Mouse (Mus musculus): ENCODE measurements around the gene Defb36. TPM values are rescaled to one million over a fixed set of nuclear protein-coding genes. Genes with fewer than 3 reads are reported as not detected.

The Defb36 gene
- total RNA-seq, 2 experiments from 2014 or later = not detected

DNA sequence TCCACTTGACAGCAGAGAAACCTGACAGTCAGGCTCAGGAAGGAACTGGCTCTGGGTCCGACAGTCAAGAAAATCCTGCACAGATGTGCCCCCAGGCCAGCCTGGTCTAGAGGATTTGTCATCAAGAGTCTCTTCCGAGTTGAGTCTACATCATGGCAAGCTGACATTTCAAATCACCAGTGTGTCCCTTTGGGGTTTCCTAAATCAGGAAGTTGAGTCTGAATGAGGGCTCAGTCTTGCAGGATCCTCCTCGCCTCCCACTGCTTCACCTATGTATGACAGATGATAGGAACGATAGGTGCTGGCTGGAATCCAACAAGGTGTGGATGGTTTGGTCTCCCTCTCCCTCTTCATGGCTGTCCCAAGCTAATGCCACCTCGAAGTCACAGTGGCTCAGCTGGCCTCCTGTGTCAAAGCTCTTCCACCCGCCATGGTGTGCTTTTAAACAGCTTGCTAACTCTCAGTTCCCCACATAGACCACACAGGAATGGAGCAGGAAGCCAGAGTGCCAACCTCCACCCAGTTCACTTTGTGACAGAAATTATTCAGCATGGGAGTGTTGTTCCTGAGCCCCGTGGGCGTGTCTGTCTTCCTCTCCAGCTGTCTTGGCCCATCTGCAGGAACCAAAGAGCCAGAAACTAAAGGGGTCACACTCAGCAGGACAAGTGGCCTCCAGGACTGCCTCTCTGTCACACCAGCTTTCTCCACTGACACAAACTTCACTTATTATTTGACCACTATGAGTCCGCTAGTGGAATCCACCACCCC, 16.4 kb downstream of the Defb36 start:
- no peak for DNase-seq (ENCODE audit: low spot score in 2 of 2)

DNA sequence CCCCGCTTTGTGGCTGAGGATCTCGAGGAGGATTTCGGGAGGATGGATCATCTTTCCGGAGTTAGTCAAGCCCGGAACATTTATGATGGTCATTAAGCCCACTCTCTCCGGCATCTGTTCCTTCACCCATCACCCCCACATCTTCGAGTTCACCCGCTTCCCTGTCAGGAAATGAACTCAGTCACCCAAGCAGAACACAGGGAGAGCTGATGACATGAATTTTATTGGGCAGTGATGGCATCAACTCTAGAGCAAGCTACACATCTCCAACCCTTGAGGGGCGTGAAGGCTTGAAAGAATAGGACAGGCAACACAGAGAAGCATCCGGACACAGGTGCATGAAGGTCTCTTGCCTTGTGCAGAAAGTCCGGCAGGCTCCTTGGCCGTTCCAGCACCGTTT, 18.0 kb downstream of the Defb36 start:
- DNase-seq (ENCODE audit: low spot score in 2 of 2) = no peak

DNA sequence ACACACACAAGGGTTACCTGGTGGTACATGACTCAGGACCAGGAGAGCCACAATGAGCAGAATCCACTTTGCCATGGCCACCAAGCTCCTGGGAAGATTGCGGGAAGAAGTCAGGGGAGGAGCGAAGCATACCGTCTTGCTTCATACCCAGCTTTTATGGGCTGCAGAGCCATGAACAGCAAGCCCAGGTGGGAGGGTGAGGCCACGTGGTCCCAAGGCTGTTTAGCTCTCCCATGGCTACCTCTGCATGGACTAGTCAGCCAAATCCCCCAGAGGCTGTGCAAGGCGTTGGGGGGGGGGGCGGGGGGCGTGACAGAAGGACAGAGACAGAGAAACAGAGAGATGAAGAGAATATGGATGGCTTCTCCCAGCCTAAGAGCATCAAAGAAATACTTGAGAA, 18.8 kb downstream of the Defb36 start, which contains the start of gene Defb25:
TSS of gene Defb25 (minus strand) at position 101 of the 400 bp plus-strand sequence.
- no peak for DNase-seq (ENCODE audit: low spot score in 2 of 2)

DNA sequence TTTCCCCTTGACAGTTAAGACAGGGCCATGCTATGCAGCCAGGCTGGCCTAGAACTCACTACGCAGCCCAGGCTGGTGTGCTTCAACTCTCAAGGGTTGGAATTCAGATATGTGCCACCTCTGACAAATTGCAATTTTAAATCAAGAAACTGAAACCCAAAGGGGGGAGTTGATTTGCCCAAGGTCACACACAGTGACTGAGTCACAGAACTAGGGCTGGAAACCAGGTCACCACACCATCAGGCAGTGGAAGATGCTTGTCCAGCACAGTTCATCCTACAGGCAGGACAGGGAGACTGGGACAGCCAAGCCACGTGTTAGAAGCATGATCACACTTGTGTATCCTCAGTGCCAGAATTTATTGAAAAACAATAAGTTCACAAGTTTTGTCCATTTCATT, 20.4 kb downstream of the Defb36 start:
- no peak for DNase-seq (ENCODE audit: low spot score in 2 of 2)

DNA sequence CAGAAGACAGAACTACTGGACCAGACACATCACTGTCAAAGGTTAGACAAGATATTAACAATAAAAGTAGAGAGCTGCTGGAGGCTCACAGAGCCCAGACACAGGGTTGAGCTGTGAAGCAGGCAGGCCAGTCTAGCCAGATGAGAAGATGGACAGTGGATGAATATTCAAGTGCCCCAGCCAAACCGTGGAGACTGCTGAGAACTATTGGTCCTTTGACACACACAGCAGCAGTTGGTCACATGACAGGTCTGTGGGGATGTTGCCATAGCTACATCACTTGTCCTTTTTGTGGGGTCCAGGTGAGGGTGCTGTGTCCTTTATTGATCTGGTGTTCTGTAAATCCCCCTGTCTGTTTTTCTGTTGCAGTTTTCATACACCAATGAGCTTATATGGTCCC, 21.1 kb downstream of the Defb36 start:
- no peak for DNase-seq (ENCODE audit: low spot score in 2 of 2)

DNA sequence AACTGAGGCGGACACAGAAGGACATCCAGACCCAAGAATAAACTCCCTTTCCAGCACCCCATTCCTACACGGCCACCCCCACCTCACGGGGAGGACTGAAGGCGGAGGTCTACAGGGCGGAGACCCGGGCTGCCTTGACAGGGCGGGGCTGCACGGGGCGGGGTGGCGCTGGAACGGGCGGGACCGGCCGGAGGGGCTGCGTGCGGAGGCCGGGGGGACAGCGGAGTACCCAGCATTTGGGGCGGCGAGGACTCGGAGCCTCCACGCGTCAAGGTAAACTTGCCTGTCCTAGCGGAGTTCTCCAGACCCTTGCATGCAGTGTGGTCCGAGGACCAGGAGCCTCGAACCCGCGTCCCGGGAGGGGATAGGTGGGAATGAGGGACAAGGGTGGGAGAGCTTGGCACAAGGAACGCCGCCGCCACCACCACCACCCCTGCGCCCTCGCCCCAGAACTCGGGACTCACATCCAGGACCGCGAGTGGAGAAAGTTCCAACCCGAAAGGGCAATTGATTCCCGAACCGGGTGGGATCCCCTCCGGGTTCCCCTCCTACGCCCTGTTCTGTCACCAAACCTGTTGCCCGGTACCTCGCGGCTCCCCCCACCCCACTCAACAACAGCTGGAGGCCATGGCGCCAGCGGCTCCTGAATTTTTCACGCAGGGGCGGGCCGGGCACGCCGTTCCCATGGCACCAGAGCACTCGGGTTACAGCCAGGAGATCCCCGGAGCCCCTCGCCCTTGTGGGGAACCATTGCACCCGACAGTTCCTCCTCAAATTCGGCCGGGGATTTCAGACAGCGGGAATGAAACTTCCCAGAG, 22.9 kb downstream of the Defb36 start, which contains the start of gene Rem1:
TSS of gene Rem1 (plus strand) at position 178 of the 818 bp plus-strand sequence.
- no peak for DNase-seq (ENCODE audit: low spot score in 2 of 2)

DNA sequence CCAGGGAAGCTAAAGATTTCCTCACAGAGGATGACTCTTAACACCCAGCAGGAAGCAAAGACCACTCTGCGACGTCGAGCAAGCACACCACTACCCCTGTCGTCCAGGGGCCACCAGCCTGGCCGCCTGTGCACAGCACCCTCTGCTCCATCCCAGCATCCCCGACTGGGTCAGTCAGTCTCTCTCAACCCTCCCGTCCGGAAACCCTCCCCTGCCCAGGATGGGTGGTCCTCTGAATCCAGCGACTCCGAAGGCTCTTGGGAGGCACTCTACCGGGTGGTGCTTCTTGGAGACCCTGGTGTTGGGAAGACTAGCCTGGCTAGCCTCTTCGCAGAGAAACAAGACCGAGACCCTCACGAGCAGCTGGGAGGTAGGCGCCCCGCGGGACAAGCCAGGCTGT, 23.9 kb downstream of the Defb36 start:
- no peak for DNase-seq (ENCODE audit: low spot score in 2 of 2)

DNA sequence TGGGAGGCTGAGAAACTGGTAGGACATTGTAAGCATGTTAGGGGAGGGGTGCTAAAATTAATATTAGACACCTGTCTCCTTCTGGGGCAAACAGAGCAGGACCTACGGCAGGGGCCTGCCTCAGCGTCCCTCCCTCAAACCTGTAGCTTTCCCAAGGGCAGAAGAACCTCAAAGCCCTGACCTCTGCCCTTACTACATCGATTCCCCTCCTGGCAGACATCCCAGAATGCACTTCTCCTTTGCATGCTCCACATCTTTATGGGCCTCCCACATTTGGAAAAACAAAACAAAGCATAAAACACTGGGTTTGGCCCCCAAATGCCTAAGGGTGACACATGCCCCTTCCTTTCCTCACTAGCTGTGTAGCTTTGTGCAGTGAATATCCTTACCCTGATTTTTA, 25.1 kb downstream of the Defb36 start:
- no peak for DNase-seq (ENCODE audit: low spot score in 2 of 2)

DNA sequence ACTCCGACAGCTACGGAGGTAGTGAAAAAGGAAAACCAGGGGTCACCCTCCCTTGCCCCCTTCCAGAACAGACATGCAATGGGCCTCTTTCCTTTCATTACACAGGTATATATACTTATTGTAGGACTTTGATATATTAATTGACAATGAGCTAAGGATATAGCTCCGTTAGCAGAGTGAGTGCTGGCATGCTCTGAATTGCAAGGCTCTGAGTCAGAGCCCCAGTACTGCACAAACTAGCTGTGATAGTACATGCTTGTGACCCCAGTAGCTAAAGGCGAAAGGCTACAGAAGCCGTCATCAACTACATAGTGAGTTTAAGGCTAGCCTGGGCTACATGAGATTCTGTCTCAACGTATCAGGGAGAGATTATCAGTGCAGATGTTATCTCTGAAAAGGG, 25.8 kb downstream of the Defb36 start:
- DNase-seq (ENCODE audit: low spot score in 2 of 2) = no peak

DNA sequence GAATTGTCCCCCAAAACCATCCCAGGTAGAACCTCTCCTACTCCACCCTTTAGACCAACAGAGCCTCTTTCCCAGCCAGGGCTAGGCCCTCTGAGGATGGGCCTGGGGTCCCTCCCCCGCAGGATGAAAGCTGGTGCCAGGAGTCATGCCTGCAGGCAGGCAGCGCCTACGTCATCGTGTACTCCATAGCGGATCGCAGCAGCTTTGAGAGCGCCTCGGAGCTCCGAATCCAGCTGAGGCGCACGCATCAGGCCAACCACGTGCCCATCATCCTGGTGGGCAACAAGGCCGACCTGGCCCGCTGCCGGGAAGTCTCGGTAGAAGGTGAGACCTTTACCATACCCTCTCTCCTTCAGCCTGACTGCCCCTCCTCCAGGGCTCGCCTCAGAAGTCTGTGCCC, 29.2 kb downstream of the Defb36 start:
- DNase-seq (ENCODE audit: low spot score in 2 of 2) = no peak

DNA sequence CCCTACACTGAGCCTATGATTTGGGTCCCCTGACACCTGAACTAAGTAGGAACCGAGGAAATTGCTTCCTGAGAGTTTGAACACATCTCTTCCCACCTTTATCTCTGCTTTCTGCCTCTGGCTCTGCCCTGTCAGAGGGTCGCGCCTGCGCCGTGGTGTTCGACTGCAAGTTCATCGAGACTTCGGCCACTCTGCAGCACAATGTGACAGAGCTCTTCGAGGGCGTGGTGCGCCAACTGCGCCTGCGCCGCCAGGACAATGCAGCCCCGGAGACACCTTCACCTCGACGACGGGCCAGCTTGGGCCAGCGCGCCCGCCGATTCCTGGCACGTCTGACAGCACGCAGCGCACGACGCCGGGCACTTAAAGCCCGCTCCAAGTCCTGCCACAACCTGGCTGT, 30.2 kb downstream of the Defb36 start:
- DNase-seq (ENCODE audit: low spot score in 2 of 2) = no peak

DNA sequence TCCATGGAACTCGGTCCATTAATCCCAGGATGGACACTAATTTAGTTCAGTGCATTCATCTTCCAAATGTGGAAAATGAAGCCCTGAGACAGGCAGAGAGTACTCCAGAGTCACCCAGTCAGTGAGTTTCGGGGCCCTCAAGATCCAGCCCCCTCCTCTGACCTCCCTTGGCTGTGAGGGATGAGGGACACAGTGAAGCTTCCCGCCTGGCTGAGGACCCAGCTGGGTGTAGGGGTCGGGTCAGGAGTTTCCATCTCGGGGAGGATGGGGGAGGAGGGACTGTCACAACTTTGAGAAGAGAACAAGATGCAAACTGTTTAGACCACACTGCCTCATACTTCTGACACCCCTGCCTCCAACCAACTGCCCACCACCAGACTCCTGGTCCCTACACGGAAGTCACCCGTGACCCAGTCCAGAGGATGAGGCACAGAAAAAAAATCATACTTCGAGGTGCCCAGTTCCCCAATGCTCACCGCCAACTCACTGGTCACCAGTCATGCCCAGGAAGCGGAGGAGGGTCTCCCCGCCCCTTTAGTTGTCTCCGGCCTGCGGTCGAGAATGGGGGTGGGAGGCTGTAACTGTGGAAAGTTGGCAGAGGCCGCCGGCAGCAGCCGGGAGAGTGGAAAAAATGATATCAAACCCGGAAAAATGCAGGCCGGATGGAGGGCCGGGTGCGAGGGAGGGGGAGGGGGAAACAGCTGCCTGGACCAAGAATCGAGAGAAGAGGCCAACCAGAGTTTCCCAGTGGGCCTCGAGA, 32.3 kb downstream of the Defb36 start:
- DNase-seq (ENCODE audit: low spot score in 2 of 2) = no peak

DNA sequence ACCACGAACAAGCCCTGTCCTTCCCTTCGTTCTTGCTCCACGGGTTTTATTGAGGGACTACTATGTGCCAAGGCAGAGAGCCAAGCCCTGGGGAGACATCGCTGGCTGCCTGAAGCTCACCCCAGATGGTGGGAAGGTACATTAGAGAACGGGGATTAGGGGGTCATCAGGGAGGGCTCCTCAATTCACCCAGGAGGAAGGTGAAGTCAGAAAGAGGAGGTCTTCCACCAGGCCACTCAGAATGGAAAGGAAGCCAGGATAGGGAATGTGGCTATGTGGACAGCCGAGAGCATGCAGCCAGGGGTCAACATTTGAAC, 32.8 kb downstream of the Defb36 start:
- no peak for DNase-seq (ENCODE audit: low spot score in 2 of 2)

DNA sequence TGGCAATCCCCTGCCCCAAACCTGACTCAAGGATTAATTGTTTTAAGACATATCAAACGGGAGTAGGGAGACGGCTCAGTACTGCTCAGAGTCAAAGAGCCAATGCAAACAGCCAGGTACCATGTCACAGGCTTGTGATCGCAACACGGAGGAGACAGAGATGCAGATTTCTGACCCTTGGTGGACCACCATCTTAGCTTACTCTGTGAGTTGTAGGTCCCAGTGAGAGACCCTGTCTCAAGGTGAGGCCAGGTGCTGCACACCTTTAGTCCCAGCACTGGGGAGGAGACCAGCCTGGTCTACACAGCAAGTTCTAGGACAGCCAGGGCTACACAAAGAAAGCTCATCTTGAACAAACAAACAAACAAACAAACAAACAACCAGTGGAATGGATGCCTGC, 33.3 kb downstream of the Defb36 start:
- DNase-seq (ENCODE audit: low spot score in 2 of 2) = no peak

DNA sequence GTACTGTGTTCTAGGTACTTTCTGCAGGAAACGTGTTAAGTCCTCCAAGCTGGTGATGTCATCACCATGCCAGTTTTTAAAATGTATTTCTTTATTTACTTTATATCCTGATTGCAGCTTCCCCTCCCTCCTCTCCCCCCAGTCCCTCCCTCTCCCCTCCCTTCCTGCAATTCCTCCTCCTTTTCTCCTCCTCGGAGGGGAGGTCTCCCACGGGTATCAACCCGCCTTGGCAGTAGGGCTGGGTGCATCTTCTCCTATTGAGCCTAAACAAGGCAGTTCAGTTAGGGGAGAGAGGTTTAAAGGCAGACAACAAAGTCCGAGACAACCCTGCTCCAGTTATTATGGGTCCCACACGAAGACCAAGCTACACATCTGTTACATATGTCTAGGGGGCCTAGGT, 34.7 kb downstream of the Defb36 start:
- DNase-seq (ENCODE audit: low spot score in 2 of 2) = no peak

DNA sequence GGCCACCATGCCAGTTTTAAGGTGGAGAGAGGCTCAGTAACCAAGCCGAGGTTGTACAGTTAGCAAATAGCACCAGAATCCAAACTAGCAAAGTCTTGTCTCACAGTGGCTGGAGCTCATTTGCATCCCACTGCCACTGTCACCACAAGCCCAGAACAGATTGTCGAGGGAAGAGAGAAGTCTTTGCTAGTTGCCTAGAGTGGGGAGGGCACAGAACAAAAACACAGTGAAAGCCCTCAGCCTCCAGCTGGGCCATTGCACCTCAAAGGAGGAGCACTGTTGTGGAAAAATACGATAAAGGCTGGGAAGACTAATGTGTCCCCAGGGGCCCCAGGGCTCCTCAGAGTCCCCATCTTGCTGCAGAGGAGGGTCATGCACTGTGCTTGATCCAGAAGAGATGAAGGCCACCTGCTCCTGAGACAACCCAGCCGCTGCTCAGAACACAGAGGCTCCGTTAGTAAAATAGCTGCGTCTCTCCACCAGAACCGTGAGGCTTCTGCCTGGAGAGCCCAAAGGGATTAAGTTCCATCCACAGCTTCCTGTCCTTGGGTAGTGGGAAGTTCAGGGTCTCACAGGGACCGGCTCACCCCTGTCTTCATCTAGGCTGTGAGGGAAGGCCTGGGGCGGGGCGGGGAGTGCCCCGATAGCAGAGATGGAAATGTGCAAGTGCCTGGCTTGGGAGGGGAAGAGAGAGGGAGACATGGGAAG, 35.4 kb downstream of the Defb36 start:
- DNase-seq (ENCODE audit: low spot score in 2 of 2) = no peak

DNA sequence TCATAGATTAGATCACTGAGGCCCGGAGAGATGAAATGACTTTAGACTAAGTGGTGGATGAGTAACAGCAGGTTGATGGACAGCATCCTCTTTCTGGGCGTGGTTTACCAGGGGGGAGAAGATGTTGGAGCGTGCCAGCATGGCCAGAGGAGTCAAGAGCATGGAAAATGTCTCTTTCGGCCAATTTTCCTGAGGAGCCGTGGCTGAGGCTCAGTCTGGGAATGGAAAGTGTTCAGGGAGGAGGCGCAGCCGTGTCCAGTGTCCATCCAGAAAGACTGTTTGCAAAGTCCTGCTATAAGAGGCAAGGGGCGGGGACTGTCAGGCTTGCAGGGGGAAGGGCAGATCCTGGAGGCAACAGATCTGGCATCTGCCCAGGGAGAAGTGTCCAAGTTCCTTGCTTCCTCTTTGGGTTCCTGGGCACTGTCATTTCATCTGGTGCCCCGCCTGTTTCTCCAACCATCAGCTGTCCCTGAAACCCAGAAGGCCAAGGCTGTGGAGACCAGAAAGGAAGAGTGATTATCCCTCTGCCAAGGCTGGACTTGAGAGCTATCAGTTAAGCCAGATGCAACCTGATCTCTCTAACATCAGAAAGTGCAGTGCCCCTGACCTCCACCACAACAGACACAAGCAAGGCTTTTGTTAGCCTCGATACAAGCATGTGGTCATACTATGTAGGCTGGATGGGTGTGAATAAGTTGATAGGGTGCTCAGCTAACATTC, 48.9 kb downstream of the Defb36 start:
- DNase-seq (ENCODE audit: low spot score in 2 of 2) = no peak

DNA sequence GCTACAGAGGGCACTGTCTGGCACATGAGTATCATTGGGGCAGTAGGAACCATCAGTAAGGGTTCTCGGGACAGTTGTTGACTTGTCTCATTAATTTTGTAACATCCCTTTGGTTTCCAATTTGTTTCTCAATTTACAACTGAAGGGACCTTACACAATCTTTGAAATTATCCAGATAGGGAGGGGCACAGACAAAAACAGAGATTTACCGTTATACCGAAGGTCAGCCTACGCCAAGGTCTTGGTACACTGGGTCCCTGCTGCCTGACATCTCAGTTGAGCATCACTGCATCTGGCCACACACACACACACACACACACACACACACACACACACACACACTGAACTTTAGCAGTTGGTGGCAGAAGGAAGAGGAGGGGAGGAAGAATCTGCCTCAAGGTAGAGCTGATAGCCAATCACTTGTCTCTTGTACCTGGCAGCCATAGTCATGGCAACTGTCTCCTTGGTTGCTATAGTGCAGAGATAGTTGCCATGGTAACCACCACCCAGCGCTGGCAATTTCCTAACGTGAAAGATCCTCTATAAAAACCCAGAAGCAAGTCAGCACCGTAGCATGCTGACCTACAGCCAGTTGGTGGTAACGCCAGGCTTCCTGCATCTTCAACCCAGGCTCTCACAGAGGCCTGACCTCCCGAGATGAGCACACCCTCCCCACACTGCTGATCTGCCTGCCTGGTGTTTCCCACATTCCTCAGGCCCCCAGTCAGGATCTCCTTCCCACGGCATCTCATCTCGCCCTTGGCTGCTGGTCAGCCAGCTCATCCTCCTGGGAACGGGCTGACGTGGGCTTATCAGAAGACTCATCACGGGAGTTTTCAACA, 50.0 kb downstream of the Defb36 start:
- DNase-seq (ENCODE audit: low spot score in 2 of 2) = peak; percentile 45 to 78

DNA sequence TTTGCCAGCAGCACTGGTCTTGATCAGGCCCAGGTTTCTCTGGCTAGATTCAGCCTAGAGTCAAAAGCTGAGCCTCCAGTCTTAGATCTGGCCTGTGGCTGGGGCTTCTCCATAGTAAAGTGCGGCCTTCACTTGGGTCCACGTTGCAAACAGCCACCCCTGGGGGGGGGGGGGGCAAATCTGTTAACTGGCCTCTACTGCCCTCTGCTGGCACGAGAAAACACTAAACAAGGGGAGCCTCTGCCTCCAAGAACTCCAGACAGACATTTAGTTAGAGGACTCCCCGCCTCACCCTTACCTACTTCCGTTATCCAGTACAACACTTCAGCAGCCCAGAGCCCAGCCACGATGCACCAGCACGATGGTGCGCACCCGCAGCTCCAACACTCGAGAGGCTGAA, 53.3 kb downstream of the Defb36 start:
- DNase-seq (ENCODE audit: low spot score in 2 of 2) = no peak

DNA sequence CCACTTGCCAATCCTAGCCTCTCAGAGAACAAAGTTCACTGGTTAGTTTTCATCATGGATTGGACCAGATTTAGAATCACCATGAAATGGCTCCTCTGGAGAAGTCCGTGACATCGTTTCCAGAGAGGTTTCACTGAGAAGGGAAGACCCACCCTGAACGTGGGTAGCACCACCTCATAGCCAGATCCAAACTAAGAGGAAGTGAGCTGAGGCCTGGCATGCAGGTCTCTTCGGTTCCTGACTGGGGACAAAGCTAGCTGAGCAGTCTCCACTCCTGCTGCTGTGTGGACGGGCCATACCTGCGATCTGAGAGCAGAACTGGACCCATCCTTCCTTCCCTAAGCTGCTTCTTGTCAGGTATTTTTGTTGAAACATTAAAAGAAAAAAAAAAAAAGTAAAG, 57.0 kb downstream of the Defb36 start:
- no peak for DNase-seq (ENCODE audit: low spot score in 2 of 2)

Data from layer of hippocampus, postnatal 14 days (tissue).